In genomic region chr6:113419199-113419587, GRCm38 (mm10) we compare ENCODE assay signal across 8 mouse cellular contexts. TPM values are rescaled to one million over a fixed set of nuclear protein-coding genes. Genes with fewer than 3 reads are reported as not detected.
DNase-seq lines count a peak whose midpoint lies in the region; ATAC-seq and TF ChIP-seq lines count a peak whose summit lies in the region.

TSS of gene Rpusd3 (minus strand) at chr6:113419340.

- peak; percentile 94 for ATAC-seq in G1E (ENCODE audit: extremely low read depth, insufficient number of reproducible peaks, low FRiP score, poor library complexity, severe bottlenecking)
- ATAC-seq in forebrain, postnatal 0 days = peak; percentile 100
- ATAC-seq in lung, embryonic 15.5 days (ENCODE audit: borderline replicate concordance, extremely low read depth, low FRiP score, low TSS enrichment) = peak; percentile 97

- TF ChIP-seq CTCF in G1E (IDR thresholded peaks at IDR 0.05; ENCODE audit: low read depth, low read length) = no peak
- TF ChIP-seq CTCF in forebrain, postnatal 0 days (IDR thresholded peaks at IDR 0.05; ENCODE audit: low read depth) = no peak

- H3K9ac ChIP-seq in forebrain, postnatal 0 days = peak within 1 kb of the TSS; percentile 63
- peak within 1 kb of the TSS; percentile 74 for H3K9ac ChIP-seq in lung, embryonic 15.5 days

- H3K4me2 ChIP-seq in forebrain, postnatal 0 days (ENCODE audit: low read depth) = peak within 1 kb of the TSS; percentile 82
- peak within 1 kb of the TSS; percentile 88 for H3K4me2 ChIP-seq in lung, embryonic 15.5 days

- H3K4me3 ChIP-seq in G1E (ENCODE audit: low read depth, low read length) = peak within 1 kb of the TSS; percentile 76
- peak within 1 kb of the TSS; percentile 59 for H3K4me3 ChIP-seq in forebrain, postnatal 0 days (ENCODE audit: low read depth, low read length)
- peak within 1 kb of the TSS; percentile 60 for H3K4me3 ChIP-seq in lung, embryonic 15.5 days

- H3K27ac ChIP-seq in forebrain, postnatal 0 days (ENCODE audit: low read depth, low read length) = peak within 1 kb of the TSS; percentile 17; the same call in 1 of the 2 replicates
- H3K27ac ChIP-seq in lung, embryonic 15.5 days = 0 out of 2 replicates have a peak within 1 kb of the TSS, but pooled peaks have one; percentile 1

- DNase-seq in G1E (ENCODE audit: low spot score) = peak; percentile 99
- peak; percentile 99 to 100 for DNase-seq in cerebellum, adult 18-20 months
- peak; percentile 99 for DNase-seq in forebrain, postnatal 0 days
- peak; percentile 100 for DNase-seq in heart, postnatal 4 days
- peak; percentile 94 to 97 for DNase-seq in layer of hippocampus, adult 8-10 months (ENCODE audit: low spot score in 2 of 2)
- peak; percentile 95 for DNase-seq in ovary, adult 18-20 months (ENCODE audit: low spot score)
- DNase-seq in thymus, postnatal 0 days (ENCODE audit: low spot score) = peak; percentile 99

- H3K36me3 ChIP-seq in G1E (replicated peaks) = peaks cover 37% of the 10 kb centered on the region
- no peaks in the 10 kb centered on the region; the same call in 1 of the 2 replicates for H3K36me3 ChIP-seq in forebrain, postnatal 0 days (ENCODE audit: insufficient read depth)
- 0 out of 2 replicates have a peak, but pooled peaks cover 4% of the 10 kb centered on the region for H3K36me3 ChIP-seq in lung, embryonic 15.5 days

- under 1% methylated on average over 25 of the region's 25 CpGs for WGBS in forebrain, postnatal 0 days
- under 1% methylated on average over 25 of the region's 25 CpGs for WGBS in lung, embryonic 15.5 days

- H3K4me1 ChIP-seq in G1E (ENCODE audit: insufficient read depth, low read depth, low read length) = peaks cover 34% of the 10 kb centered on the region
- no peaks in the 10 kb centered on the region for H3K4me1 ChIP-seq in forebrain, postnatal 0 days (ENCODE audit: insufficient read depth)
- peaks cover 17% of the 10 kb centered on the region for H3K4me1 ChIP-seq in lung, embryonic 15.5 days

- H3K27me3 ChIP-seq in G1E (ENCODE audit: insufficient read depth, low read length) = 0 out of 2 replicates have a peak, but pooled peaks cover 2% of the 10 kb centered on the region
- H3K27me3 ChIP-seq in forebrain, postnatal 0 days (ENCODE audit: insufficient read depth, low read length) = no peaks in the 10 kb centered on the region
- H3K27me3 ChIP-seq in lung, embryonic 15.5 days = no peaks in the 10 kb centered on the region

- H3K9me3 ChIP-seq in G1E (replicated peaks) = no peaks in the 10 kb centered on the region
- no peaks in the 10 kb centered on the region for H3K9me3 ChIP-seq in forebrain, postnatal 0 days (ENCODE audit: low read length)
- no peaks in the 10 kb centered on the region for H3K9me3 ChIP-seq in lung, embryonic 15.5 days

RNA-seq across cellular contexts. Expression of gene Rpusd3, which starts in this region (rescaled TPM):
- 8.7 and 20.2 TPM in 2 replicates for total RNA-seq in G1E (2014; fragmentation: Nextera tagmentation)
- 7.7 and 8.5 TPM in 2 replicates for total RNA-seq in G1E (2017)
- polyA plus RNA-seq in G1E (2012) = 113 TPM in 2 replicates
- total RNA-seq in forebrain, postnatal 0 days (2014; rRNA removed) = 20.5 and 23.5 TPM in 2 replicates
- polyA plus RNA-seq in forebrain, postnatal 0 days (2015; fragmentation: Nextera tagmentation; extraction: Ambion mirVana) = 16.9 and 20.4 TPM in 2 replicates
- total RNA-seq in heart, postnatal 4 days (2021) = 1 to 10 TPM; 7.1 to 7.9 TPM
- total RNA-seq in layer of hippocampus, adult 8-10 months (2022) = 10 to 100 TPM; 27.4 to 39.1 (median 35.2) TPM
- 19.1 and 20.9 TPM in 2 replicates for polyA plus RNA-seq in lung, embryonic 15.5 days (2015; fragmentation: Nextera tagmentation; extraction: Ambion mirVana)
- 25.3 and 26.7 TPM in 2 replicates for polyA plus RNA-seq in thymus, postnatal 0 days (2015; fragmentation: Nextera tagmentation; extraction: Ambion mirVana)

Comparison
In these comparisons a context has a peak if more than half of its experiments do, and no peak if none do; other contexts are left out.
1. Peak in every context shown above with its lines: DNase-seq, ATAC-seq, H3K4me3 ChIP-seq and H3K27ac ChIP-seq.